Mouse (Mus musculus): ENCODE measurements around the gene H6pd. TPM values are rescaled to one million over a fixed set of nuclear protein-coding genes. Genes with fewer than 3 reads are reported as not detected.

H6pd gene
- polyA plus RNA-seq, 1 experiment from 2014 or later, result 33.1 TPM

DNA sequence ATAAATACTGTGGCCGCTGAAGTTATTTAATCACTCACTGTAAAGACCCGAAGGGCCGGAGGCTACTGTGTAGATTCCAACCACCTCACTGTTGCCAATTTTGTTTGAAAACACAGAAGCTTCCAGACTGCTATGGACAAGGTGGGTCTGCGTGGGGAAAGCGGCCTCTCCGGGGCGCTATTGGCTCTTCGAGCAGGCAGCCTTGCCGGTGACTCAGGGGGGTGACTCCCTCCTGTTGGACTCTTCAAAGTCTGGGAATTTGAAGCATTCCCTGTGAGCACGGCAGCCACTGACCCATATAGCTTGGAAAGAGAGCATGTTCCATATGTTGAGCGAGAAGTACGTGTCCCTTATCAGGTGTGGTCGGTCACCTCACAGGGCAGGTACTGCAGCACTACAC, 52.8 kb downstream of the H6pd start:
- no peaks in the 10 kb centered on the region for H3K27me3 ChIP-seq (replicated peaks; ENCODE audit: control insufficient read depth, insufficient read depth, low read length)
- ATAC-seq, result no peak
- H3K4me3 ChIP-seq (ENCODE audit: low read depth, low read length), result no peak overlapping the region
- 0 out of 2 replicates have a peak, but pooled peaks cover 7% of the 10 kb centered on the region for H3K36me3 ChIP-seq (ENCODE audit: control insufficient read depth, insufficient read depth)
- no peaks in the 10 kb centered on the region for H3K9me3 ChIP-seq (ENCODE audit: control insufficient read depth)
- H3K27ac ChIP-seq (ENCODE audit: low read depth, low read length), result no peak overlapping the region
- H3K4me2 ChIP-seq (replicated peaks; ENCODE audit: low read depth), result peak overlapping the region; percentile 91
- peak; percentile 31 for TF ChIP-seq CTCF (IDR thresholded peaks at IDR 0.05; ENCODE audit: low read depth)
- H3K9ac ChIP-seq (ENCODE audit: low read depth, low read length), result no peak overlapping the region
- H3K4me1 ChIP-seq (replicated peaks; ENCODE audit: control insufficient read depth, insufficient read depth, low read length), result peaks cover 12% of the 10 kb centered on the region; the same call in 1 of the 2 replicates
- 38% methylated on average over 13 of the region's 13 CpGs for WGBS

GRCm38 (mm10) chr4:149955631-149956030, 53.2 kb downstream of the H6pd start:
- H3K9ac ChIP-seq (ENCODE audit: low read depth, low read length), result peak overlapping the region; percentile 31; the same call in 1 of the 2 replicates
- WGBS, result 15% methylated on average over 15 of the region's 15 CpGs

GRCm38 (mm10) chr4:149954893-149955439, 53.9 kb downstream of the H6pd start, which contains the start of gene Spsb1:
Gene Spsb1, minus strand, starts transcription at chr4:149955043.
- ATAC-seq, result peak; percentile 90
- Histone ChIP-seq H3K4me2 (replicated peaks; ENCODE audit: low read depth) (peak within 1 kb of the TSS; percentile 91), H3K36me3 (ENCODE audit: control insufficient read depth, insufficient read depth) (0 out of 2 replicates have a peak, but pooled peaks cover 7% of the 10 kb centered on the region), H3K9me3 (ENCODE audit: control insufficient read depth) (no peaks in the 10 kb centered on the region), H3K27ac (ENCODE audit: low read depth, low read length) (peak within 1 kb of the TSS; percentile 85), H3K27me3 (replicated peaks; ENCODE audit: control insufficient read depth, insufficient read depth, low read length) (no peaks in the 10 kb centered on the region), H3K9ac (ENCODE audit: low read depth, low read length) (peak within 1 kb of the TSS; percentile 80), H3K4me3 (ENCODE audit: low read depth, low read length) (peak within 1 kb of the TSS; percentile 73), H3K4me1 (replicated peaks; ENCODE audit: control insufficient read depth, insufficient read depth, low read length) (peaks cover 14% of the 10 kb centered on the region; the same call in 1 of the 2 replicates)
- 0 out of 2 replicates have a peak, but pooled peaks have one; percentile 21 for TF ChIP-seq CTCF (IDR thresholded peaks at IDR 0.05; ENCODE audit: low read depth)
- WGBS, result 0% methylated on average over 48 of the region's 51 CpGs

More at GRCm38 (mm10) chr4:149955631-149956030, 53.2 kb downstream of the H6pd start:
- 0 out of 2 replicates have a peak, but pooled peaks cover 7% of the 10 kb centered on the region for H3K36me3 ChIP-seq (ENCODE audit: control insufficient read depth, insufficient read depth)
- peaks cover 14% of the 10 kb centered on the region; the same call in 1 of the 2 replicates for H3K4me1 ChIP-seq (replicated peaks; ENCODE audit: control insufficient read depth, insufficient read depth, low read length)
- H3K9me3 ChIP-seq (ENCODE audit: control insufficient read depth), result no peaks in the 10 kb centered on the region
- no peak overlapping the region for H3K27ac ChIP-seq (ENCODE audit: low read depth, low read length)
- H3K27me3 ChIP-seq (replicated peaks; ENCODE audit: control insufficient read depth, insufficient read depth, low read length), result no peaks in the 10 kb centered on the region
- TF ChIP-seq CTCF (IDR thresholded peaks at IDR 0.05; ENCODE audit: low read depth), result no peak
- peak overlapping the region; percentile 91 for H3K4me2 ChIP-seq (replicated peaks; ENCODE audit: low read depth)
- ATAC-seq, result peak; percentile 15; the same call in 1 of the 2 replicates
- peak overlapping the region; percentile 73 for H3K4me3 ChIP-seq (ENCODE audit: low read depth, low read length)

DNA sequence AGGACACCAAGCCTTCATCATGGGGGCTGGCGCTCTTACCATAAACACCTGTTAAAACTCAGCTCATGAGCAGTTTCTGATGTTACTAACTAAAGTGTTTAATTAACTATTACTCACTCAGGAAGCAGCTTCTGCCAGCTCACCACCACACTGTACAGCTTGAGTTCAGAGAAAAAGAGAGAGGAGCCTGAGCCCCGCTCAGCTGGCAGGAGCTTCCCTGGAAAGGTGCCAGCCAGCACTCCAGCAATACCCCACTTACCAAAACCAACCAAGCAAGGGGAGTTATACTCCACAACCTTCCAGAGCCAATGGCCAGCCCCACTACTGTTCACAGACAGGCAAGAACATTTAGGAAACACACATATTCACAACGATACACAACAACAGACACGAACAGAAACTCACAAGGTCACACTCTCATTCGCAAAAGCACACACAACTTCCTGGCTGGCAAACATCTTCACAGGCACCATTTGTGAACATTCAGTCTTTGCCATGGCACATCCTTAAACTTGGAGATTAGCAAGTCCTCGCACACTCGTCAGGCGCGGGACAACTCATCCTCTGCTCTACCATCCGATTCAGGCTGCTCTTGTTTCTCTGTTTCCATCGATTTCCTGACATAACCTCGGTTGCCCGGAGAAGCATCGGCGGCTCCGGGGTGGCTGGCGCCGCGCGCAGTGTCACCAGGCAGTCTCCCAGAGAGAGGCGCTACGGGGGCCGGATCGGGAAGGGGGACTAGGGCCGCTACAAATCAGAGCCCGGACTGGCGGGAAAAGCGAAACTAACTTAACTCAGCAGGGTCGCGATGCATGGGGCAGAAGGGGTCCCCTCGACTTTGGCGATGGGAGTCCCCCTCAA, 55.0 kb downstream of the H6pd start:
- TF ChIP-seq CTCF (IDR thresholded peaks at IDR 0.05; ENCODE audit: low read depth), result no peak
- 0 out of 2 replicates have a peak, but pooled peaks cover 7% of the 10 kb centered on the region for H3K36me3 ChIP-seq (ENCODE audit: control insufficient read depth, insufficient read depth)
- peak overlapping the region; percentile 80 for H3K9ac ChIP-seq (ENCODE audit: low read depth, low read length)
- no peaks in the 10 kb centered on the region for H3K9me3 ChIP-seq (ENCODE audit: control insufficient read depth)
- WGBS, result 5% methylated on average over 32 of the region's 32 CpGs
- ATAC-seq, result 0 out of 2 replicates have a peak, but pooled peaks have one; percentile 10
- H3K27me3 ChIP-seq (replicated peaks; ENCODE audit: control insufficient read depth, insufficient read depth, low read length), result no peaks in the 10 kb centered on the region
- H3K4me2 ChIP-seq (replicated peaks; ENCODE audit: low read depth), result peak overlapping the region; percentile 91
- H3K27ac ChIP-seq (ENCODE audit: low read depth, low read length), result peak overlapping the region; percentile 85
- H3K4me3 ChIP-seq (ENCODE audit: low read depth, low read length), result peak overlapping the region; percentile 73
- H3K4me1 ChIP-seq (replicated peaks; ENCODE audit: control insufficient read depth, insufficient read depth, low read length), result peaks cover 14% of the 10 kb centered on the region; the same call in 1 of the 2 replicates

- H3K4me2 ChIP-seq (replicated peaks; ENCODE audit: low read depth), result peak overlapping the region; percentile 91; the same call in 1 of the 2 replicates
- H3K27ac ChIP-seq (ENCODE audit: low read depth, low read length), result no peak overlapping the region
- H3K9me3 ChIP-seq (ENCODE audit: control insufficient read depth), result no peaks in the 10 kb centered on the region
- H3K4me3 ChIP-seq (ENCODE audit: low read depth, low read length), result no peak overlapping the region
- no peaks in the 10 kb centered on the region for H3K27me3 ChIP-seq (replicated peaks; ENCODE audit: control insufficient read depth, insufficient read depth, low read length)
- H3K4me1 ChIP-seq (replicated peaks; ENCODE audit: control insufficient read depth, insufficient read depth, low read length), result peaks cover 16% of the 10 kb centered on the region; the same call in 1 of the 2 replicates
- 0 out of 2 replicates have a peak, but pooled peaks cover 7% of the 10 kb centered on the region for H3K36me3 ChIP-seq (ENCODE audit: control insufficient read depth, insufficient read depth)
- WGBS, result 97% methylated on average over 9 of the region's 9 CpGs
- TF ChIP-seq CTCF (IDR thresholded peaks at IDR 0.05; ENCODE audit: low read depth), result no peak
- H3K9ac ChIP-seq (ENCODE audit: low read depth, low read length), result no peak overlapping the region
- no peak for ATAC-seq
Observed at GRCm38 (mm10) chr4:149952201-149952600, 56.6 kb downstream of the H6pd start.

DNA sequence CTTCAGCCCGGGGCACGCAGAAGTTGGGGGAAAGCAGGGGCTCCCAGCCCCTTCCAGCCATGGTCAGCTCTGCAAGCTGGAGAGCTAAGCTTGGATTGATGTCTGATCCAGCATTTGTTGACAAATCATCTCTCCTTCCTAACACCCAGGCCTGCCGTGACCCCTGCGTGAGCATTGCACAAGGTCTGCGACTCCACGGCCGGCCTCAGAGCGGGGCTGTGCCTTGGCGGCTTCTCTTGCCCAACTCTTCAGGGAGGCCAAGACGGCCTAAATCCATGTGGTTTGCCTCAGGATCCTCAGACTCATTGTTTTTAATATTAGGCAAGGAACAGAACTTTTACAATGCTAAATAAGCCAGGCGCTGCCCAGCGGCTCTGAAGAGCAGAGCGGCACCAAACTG, 57.6 kb downstream of the H6pd start:
- H3K4me3 ChIP-seq (ENCODE audit: low read depth, low read length), result no peak overlapping the region
- no peaks in the 10 kb centered on the region for H3K9me3 ChIP-seq (ENCODE audit: control insufficient read depth)
- no peak for ATAC-seq
- no peak overlapping the region for H3K4me2 ChIP-seq (replicated peaks; ENCODE audit: low read depth)
- 0 out of 2 replicates have a peak, but pooled peaks cover 7% of the 10 kb centered on the region for H3K36me3 ChIP-seq (ENCODE audit: control insufficient read depth, insufficient read depth)
- peaks cover 11% of the 10 kb centered on the region; the same call in 1 of the 2 replicates for H3K4me1 ChIP-seq (replicated peaks; ENCODE audit: control insufficient read depth, insufficient read depth, low read length)
- TF ChIP-seq CTCF (IDR thresholded peaks at IDR 0.05; ENCODE audit: low read depth), result no peak
- no peak overlapping the region for H3K9ac ChIP-seq (ENCODE audit: low read depth, low read length)
- no peak overlapping the region for H3K27ac ChIP-seq (ENCODE audit: low read depth, low read length)
- WGBS, result 79% methylated on average over 13 of the region's 13 CpGs
- H3K27me3 ChIP-seq (replicated peaks; ENCODE audit: control insufficient read depth, insufficient read depth, low read length), result no peaks in the 10 kb centered on the region
